ENCODE assay signal across 13 mouse cellular contexts in the genomic region with DNA sequence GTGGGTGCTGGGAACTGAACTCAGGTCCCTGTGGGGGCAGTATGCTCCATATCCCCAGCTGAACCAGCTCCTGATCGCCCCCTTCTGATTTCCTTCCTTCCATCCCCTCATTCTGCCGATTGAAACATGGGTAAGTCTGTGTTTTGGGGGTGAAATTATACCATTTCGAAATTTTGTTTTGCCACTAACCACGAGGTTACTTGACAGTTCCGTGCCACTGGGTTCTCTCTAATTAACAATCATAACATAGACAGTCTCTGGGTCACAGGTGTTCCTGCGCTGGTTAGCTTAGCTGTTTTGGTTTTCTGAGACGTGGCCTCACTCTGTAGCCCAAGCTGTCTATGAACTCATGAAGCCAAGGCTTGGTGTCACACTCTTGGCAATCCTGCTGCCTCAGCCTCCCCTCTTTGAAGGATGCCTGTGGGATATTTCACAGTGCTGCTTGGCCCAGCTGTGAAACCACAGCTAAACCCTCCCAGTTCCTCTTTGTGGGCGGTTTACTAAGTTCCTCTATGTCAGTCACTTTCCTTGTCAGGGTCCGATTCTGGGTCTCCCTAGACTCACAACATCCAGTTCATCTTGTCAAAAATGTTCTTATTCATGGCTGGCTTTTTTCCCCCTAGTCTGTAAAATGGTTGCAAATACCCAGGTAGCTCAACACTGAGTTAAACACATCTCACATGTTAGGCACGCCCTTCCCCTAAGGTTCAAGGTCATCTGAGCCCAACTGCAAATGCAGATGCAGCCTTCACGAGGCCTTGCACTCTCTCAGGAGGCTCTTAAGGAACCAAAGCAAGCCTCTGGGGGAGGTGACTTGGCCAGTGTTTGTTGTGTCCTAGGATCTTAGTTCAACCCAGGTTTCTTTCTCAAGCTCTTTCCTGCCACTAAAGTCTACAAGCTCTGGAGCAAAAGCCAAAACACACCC. TPM values are rescaled to one million over a fixed set of nuclear protein-coding genes. Genes with fewer than 3 reads are reported as not detected.
DNase-seq lines count a peak whose midpoint lies in the region; ATAC-seq and TF ChIP-seq lines count a peak whose summit lies in the region.
"Had no signal": no experiment of that assay in that cellular context is flagged by ENCODE, and none has a peak within 500 bp of the region (broad histone marks: within the 10 kb centered on the region; RNA-seq: fewer than 3 reads in every experiment).

No protein-coding gene starts in this region.

- no peak for TF ChIP-seq POLR2A in bone marrow, adult 2 months (IDR thresholded peaks at IDR 0.05; ENCODE audit: borderline replicate concordance, control insufficient read depth, low read depth, low read length)

- TF ChIP-seq CTCF in bone marrow, adult 2 months (IDR thresholded peaks at IDR 0.05; ENCODE audit: control insufficient read depth, insufficient read depth, low read length), result no peak

- no peak overlapping the region for H3K4me2 ChIP-seq in liver, embryonic 11.5 days
- H3K4me2 ChIP-seq: embryonic facial prominence, embryonic 15.5 days; hindbrain, embryonic 15.5 days; lung, embryonic 14.5 days had no signal

- H3K4me1 ChIP-seq in liver, embryonic 11.5 days (replicated peaks; ENCODE audit: control insufficient read depth, insufficient read depth, low read length), result no peaks in the 10 kb centered on the region
- peaks cover 13% of the 10 kb centered on the region; the same call in 1 of the 2 replicates for H3K4me1 ChIP-seq in bone marrow, adult 2 months (ENCODE audit: control insufficient read depth, insufficient read depth, low read length)
- H3K4me1 ChIP-seq: embryonic facial prominence, embryonic 15.5 days; hindbrain, embryonic 15.5 days had no signal

- whole genome bisulfite sequencing in liver, embryonic 11.5 days, result 57% methylated on average over 11 of the region's 11 CpGs
- 6% methylated on average over 11 of the region's 11 CpGs for WGBS in bone marrow, adult 2 months

- H3K9ac ChIP-seq in liver, embryonic 11.5 days (ENCODE audit: low read depth, low read length), result no peak overlapping the region
- H3K9ac ChIP-seq: embryonic facial prominence, embryonic 15.5 days; hindbrain, embryonic 15.5 days; lung, embryonic 14.5 days had no signal

- H3K27me3 ChIP-seq in liver, embryonic 11.5 days (replicated peaks; ENCODE audit: control insufficient read depth, insufficient read depth, low read length), result no peaks in the 10 kb centered on the region
- H3K27me3 ChIP-seq: embryonic facial prominence, embryonic 15.5 days; hindbrain, embryonic 15.5 days; Patski had no signal

- peak; percentile 15 for DNase-seq in liver
- no peak for DNase-seq in liver, embryonic 11.5 days (ENCODE audit: low spot score)
- peak; percentile 35 to 42 for DNase-seq in lung, postnatal 4 days
- peak; percentile 51 to 72 for DNase-seq in spleen, postnatal 4 days (ENCODE audit: low spot score in 2 of 2)
- no peak for DNase-seq in layer of hippocampus, postnatal 25 days (ENCODE audit: extremely low spot score in 1 of 2, low spot score in 1 of 2)
- DNase-seq in cerebellum, adult 9-10 months, result no peak
- DNase-seq: cerebellum, adult 11-12 months; lung, embryonic 14.5 days had no signal

- H3K36me3 ChIP-seq in liver, embryonic 11.5 days (ENCODE audit: control insufficient read depth, insufficient read depth, low read length), result no peaks in the 10 kb centered on the region
- H3K36me3 ChIP-seq: embryonic facial prominence, embryonic 15.5 days; hindbrain, embryonic 15.5 days had no signal

- H3K9me3 ChIP-seq in liver, embryonic 11.5 days (ENCODE audit: control insufficient read depth, low read length), result no peaks in the 10 kb centered on the region
- H3K9me3 ChIP-seq: embryonic facial prominence, embryonic 15.5 days; hindbrain, embryonic 15.5 days had no signal

- H3K27ac ChIP-seq in liver, embryonic 11.5 days (ENCODE audit: low read depth, low read length), result no peak overlapping the region
- H3K27ac ChIP-seq in bone marrow, adult 2 months (ENCODE audit: control insufficient read depth, insufficient read depth, low read depth, low read length, poor library complexity), result peak overlapping the region; percentile 93
- H3K27ac ChIP-seq: embryonic facial prominence, embryonic 15.5 days; hindbrain, embryonic 15.5 days had no signal

- no peak; the same call in 1 of the 2 replicates for ATAC-seq in liver, embryonic 11.5 days (replicated peaks; ENCODE audit: low FRiP score)
- ATAC-seq in erythroid progenitor cell, adult 5-6 weeks (replicated peaks; ENCODE audit: low FRiP score, poor library complexity, severe bottlenecking), result no peak
- ATAC-seq: Patski had no signal

- no peak overlapping the region for H3K4me3 ChIP-seq in liver, embryonic 11.5 days (ENCODE audit: low read depth, low read length)
- no peak overlapping the region for H3K4me3 ChIP-seq in bone marrow, adult 2 months (replicated peaks; ENCODE audit: control insufficient read depth, low read depth, low read length)
- H3K4me3 ChIP-seq: embryonic facial prominence, embryonic 15.5 days; hindbrain, embryonic 15.5 days had no signal

RNA-seq across cellular contexts. Expression of gene Plbd1, which starts 21.9 kb away (rescaled TPM):
- 0.86 and 1.2 TPM in 2 replicates for polyA plus RNA-seq in liver, embryonic 11.5 days (2014; fragmentation: Nextera tagmentation; extraction: Ambion mirVana)
- polyA plus RNA-seq in bone marrow, adult 2 months (2011; ENCODE audit: insufficient read depth, insufficient read length, low replicate concordance, missing spikeins), result 21.1 and 70.1 TPM in 2 replicates
- total RNA-seq in layer of hippocampus, postnatal 25 days (2021), result under 1 TPM in 1 of 2 experiments, not detected in 1; 0.27 TPM
- total RNA-seq in erythroid progenitor cell, adult 5-6 weeks (2015; ENCODE audit: low replicate concordance), result 31.0 and 37.7 TPM in 2 replicates
- total RNA-seq in erythroid progenitor cell, adult 5-6 weeks (2017; ENCODE audit: low replicate concordance), result 17.2 and 24.4 TPM in 2 replicates
- polyA plus RNA-seq: Patski had no signal

Comparison
In these comparisons a context has a peak if more than half of its experiments do, and no peak if none do; other contexts are left out.
1. DNase-seq: peak in liver (single experiment), lung, postnatal 4 days (2 of 2) and spleen, postnatal 4 days (2 of 2); none in liver, embryonic 11.5 days (single experiment), layer of hippocampus, postnatal 25 days (0 of 2) and cerebellum, adult 9-10 months (single experiment).
2. RNA of gene Plbd1, which starts 21.9 kb away (total RNA-seq): 17.2 to 37.7 TPM in erythroid progenitor cell, adult 5-6 weeks; 0.27 TPM in layer of hippocampus, postnatal 25 days; every median in the first group is over 10 times any median in the second.